Mouse (Mus musculus) kidney, adult 11 months (tissue): Measurements from ENCODE around the gene Sept10.

Experiments used
- DNase-seq: peaks from one replicate; pipeline ENCODE4 v3.0.0; 2022

Gene Sept10

DNA sequence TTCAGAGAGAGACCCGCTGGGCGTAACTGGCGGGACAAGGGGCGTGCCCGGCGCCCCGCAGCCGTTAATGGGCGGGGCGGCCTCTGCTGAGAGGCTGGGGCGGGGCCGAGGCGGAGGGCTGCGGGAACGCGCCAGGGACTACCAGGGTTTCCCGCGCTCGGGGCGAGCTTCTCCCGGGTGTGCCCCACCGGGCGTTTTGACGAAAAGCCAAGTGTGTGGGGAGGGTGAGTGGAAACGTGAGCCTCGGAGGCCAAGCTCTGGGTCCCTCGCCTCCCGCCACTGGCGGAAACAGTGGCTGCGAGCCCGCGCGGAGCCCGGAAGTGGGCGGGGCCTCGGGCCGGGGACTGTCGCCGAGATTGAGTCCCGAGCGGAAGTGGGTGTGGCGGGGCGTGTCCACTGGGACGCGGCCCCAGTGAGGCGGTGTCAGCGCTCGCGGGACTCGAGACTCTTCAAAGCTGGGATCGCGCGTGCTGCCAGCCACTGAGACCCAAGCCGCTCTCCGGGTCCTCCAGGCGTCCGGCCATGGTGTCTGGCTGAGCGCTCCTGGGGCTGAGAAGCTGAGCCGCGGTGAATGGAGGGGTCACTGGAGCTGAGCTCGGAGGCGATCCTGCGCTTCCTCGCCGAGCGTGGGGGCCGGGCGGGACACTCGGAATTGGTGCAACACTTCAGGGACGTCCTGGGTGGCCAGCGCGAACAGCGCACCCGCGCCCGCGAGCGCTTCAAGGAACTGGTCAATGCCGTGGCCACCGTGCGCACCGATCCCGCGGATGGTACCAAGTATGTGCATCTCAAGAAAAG, at the start of gene Sept10, which contains the start of gene Sowahc:
Gene Sept10 (minus strand): TSS at position 375 of the 798 bp plus-strand sequence.
Gene Sowahc (plus strand): TSS at position 481 of the 798 bp plus-strand sequence.
- DNase-seq, result peak; percentile 96

DNA sequence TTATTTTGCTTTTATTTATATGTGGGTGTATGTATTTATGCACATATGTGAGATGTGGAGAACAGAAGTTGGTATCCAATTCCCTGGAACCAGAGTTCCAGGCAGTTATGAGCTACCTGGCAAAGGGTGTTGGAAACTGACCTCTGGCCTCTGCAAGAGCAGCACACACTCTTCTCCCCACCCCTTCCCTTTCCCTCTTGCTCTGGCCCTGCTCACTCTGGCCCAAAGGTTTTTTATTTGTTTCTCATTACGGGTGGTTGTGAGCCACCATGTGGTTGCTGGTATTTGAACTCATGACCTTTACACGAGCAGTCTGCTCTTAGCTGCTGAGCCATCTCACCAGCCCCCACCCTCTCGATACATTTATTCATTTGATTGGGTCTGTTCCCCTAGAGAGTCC, 47.1 kb upstream of the Sept10 start:
- DNase-seq, result no peak

DNA sequence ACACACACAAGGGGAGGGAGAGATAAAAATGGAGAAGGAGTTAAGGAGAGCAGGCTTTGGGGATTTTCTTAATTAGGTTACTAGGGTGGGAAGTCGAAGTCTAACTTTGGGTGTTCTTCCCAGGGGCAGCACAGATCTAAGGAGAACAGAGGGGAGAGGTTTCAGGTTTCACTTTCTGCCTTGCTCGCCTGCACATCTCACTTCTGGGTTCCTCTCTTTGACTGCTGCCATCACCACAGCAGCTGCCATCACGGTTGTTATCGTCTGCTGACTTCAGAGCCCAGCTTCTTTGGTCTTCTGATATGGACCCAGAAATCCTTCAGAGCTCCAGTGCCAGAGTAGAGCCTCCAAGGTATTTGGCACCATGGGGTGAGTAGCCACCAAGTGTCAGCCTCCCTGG, 46.5 kb upstream of the Sept10 start:
- no peak for DNase-seq

DNA sequence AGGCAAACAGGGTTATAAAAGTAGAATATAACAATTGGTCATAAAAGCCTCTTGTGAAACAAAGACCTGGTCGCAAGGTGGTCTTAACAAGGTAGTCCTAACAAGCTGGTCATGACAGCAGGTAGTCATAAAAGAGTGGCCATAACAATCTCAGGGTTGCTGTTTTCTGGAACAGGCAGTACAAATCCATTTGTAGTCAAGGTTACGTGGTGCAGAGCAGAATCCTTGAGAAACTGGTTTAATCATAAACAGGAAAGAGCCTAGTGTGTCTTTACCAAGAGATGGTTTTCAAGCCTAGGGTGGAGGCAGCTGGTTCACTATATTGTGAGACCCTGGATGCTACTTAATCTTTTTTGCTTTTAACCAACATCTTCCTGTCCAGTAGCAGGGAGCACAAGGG, 45.6 kb upstream of the Sept10 start:
- no peak for DNase-seq

DNA sequence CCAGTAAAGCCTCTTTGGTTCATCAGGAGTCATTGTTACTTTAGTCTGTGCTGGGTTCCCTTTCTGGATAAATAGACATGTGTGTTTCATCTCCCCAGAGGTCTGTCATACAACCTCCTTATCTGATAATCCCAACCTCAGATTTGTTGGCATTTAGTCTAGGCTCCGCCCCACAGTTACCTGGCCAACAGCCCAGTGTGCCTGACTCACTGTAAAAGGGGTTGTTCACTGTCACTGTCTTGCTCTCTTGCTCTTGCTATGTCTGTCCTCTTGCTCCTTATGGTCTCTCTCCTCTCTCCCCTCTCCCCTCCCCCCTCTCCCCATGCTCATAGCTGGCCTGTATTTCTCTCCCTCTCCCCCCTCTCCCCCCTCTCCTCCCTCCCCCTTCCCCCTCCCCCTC, 44.5 kb upstream of the Sept10 start:
- no peak for DNase-seq

DNA sequence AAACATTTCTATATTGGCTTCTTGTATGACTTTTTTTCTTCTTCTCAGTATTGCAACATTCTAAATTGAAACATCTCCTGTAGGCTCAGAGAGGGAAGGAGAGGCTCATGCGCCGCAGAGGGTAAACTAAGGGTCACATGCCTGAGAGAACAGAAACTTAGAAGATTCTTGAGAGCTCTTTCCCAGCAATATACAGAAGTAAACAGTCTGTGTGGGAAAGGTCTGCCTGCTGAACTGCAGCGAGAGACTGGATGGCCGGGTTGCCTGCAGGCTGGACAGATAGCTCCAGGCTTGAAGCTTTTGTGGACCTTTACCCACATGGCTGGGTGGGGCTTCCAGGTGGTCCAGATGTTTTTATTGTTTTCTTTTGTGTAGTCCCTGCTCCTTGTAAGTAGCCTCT, 44.0 kb upstream of the Sept10 start:
- DNase-seq, result no peak

DNA sequence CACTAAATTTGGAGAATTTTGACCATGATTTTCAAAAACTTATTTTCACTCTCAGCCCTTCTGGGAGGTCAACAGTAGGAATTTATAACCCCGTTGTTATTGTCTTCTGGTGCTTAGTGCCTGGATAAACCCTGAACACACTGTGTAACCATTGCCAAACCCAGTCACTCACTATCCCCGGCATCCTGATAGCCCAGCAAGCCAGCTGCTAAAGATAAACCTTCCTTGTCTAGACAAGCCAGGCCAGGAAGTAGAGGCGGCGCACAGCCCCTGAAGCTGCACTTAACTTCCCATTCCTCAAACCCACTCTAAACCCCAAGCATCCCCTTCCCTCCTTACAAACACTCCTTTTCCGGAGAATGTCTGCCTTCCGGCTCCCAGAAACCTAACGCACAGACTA, 43.4 kb upstream of the Sept10 start:
- DNase-seq, result no peak

DNA sequence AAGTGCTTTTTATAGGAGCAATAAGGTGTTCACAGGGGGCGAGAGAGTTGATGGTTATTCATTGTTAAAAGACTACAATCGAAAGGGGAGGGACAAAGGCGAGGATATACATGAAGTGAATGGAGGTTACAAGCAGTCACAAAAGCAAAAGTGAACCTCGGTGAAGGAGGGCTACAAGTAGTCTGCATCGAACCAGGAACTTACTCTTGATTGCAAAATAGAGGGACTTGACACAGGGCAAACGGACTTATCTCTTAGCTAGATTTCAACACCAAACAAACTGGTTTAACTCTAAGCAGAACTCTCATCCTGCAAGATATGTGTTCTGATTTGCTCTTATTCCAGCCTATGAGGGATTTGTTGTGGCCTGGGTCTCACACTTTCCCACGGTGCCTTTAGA, 41.3 kb upstream of the Sept10 start:
- no peak for DNase-seq

DNA sequence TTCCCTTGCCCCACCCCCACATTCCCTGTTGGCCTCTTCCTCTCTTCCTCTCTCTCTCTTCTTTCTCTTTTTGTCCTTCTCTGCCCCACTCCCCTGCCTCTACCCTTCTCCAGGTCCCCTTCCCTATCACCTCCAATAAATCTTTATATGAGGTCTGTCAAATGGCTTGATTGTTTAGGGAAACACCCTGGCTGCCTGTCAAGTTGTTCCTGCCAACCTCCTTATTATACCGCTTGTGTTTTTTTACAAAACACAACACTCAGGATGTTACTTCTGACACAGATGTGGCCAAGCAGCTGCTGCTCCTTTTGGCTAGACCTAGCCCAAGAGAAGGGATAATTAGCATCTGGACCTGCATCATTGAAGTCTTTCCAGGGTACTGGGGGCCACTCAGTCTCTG, 40.4 kb upstream of the Sept10 start:
- DNase-seq, result no peak

DNA sequence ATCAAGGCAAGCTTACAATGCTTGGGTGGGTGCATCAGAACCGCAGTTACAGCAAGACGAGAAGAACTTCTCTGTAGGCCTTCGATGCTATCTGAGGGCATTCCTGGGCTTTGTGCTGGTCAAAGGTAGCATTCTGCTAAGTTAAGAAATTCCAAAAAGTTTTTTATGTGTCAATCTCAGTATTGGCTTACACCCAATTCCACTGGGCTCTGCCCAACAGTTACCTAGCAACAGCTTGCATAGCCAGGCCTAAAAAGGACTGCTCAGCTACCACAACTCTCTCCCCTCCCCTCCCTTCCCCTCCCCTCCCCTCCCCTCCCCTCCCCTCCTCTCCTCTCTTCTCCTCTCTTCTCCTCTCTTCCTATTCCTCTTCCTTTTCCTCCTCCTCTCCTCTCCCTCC, 40.0 kb upstream of the Sept10 start:
- DNase-seq, result no peak

DNA sequence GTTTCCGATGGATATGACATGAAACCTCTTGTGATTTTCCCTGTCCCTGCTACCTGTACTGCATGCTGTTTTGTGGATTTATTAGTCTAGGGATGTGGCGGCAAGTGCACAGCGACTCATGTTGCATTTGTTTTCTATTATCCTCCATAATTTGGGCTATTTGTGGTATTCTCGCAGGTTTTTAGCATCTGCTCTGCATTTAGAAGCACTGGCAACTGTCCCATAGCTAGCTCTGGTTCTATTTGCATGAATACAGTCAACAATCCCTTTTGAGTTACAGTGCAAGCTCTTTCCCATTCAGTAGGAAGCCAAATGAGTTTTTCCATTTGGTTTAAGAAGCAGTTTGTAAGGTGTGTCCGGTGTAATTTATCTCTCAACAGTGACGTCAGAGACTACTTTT, 37.9 kb upstream of the Sept10 start:
- no peak for DNase-seq

DNA sequence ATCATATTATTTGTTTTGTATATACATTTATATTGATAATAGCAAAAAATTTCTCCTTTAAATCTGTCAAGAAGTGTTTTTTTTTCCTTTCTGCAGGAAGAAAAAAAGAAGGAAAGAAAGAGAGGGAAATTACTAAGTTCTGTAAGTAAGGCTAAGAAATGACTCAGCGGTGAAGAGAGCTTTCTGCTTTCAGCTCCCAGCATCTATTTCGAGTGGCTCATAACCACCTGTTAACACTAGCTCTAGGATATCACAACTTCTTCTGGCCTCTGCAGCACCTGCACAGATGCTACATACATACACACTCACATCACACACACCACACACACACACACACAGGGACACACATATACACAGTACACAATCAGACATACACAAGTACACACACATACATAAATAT, 34.9 kb upstream of the Sept10 start:
- DNase-seq, result no peak

DNA sequence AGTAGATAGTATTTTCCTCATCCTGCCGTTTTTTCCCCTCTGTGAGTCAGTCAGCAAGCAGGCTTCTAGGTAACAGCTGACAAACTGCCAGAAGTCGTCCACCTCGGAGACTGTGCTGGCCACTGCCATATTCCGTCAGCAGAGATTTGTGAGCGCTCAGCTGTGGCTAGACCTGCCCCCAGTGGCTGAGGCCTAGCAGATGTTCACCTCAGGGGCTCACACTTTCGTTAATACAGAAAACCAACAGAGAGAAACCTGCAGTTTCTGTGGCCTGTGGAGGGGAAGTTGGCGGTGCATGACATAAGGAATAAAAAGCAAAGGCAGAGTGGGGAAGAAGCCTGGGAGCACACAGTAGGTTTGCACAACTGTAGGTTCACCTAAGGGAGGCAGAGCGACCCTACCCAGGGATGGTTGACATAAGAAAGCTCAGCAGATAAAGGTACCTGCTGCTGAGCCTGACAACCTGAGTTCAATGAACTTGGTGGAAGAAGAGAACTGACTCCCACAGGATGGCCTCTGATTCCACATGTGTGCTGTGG, 32.0 kb upstream of the Sept10 start:
- DNase-seq, result no peak

DNA sequence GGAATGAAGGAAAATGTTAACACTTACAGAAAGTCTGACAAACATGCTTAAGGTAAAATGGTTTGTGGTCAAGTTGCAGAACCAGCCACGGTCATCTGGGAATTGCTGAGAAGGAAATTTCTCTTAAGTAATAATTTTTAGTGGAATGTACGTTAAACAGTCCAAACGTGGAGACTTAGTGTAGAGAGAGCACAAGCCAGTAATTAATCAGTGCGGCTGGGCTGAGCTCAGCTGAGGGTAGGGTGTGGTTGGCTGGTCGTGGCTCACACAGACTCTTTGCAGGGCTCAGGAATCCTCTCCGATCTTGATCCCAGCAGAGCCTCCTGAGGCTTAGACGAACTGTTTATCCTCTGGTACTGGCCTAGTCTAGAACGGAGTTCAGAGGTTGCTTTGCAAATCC, 30.7 kb upstream of the Sept10 start:
- DNase-seq, result no peak

DNA sequence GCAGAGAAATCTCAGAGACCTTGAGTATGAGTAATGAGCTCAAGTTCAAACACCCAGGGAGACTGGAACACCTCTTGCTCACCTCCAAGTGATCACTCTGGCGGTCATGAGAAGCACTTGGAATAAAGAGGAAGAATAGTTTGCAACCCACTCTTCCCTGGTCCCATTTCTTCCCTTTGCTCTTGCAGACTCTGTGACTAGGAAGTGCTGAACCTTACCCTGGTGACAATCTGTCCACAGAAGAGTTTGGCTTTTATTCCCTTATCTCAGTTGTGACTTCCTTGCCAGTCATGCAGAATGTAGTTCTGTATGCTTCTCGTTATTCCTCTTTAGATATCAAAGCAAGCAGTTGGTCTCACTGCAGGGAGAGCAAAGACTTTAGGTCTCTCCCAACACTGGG, 30.3 kb upstream of the Sept10 start:
- DNase-seq, result no peak

DNA sequence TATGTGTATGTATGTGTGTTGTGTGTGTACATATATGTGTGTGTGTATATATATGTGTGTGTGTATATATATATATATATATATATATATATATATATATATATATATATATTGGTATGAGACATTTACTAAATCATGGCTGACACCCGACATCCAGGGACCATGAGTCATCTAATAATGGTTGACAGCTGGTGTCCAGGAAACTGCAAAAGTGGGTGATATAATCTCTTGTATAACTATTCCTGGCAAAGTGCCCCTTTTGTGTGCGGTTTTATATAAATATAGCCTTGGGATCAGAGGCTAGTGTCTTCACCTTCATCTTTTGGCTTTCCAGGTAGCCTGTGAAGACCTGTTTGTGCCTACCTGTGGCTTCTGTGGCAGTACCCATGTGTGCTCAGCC, 29.0 kb upstream of the Sept10 start:
- DNase-seq, result no peak

DNA sequence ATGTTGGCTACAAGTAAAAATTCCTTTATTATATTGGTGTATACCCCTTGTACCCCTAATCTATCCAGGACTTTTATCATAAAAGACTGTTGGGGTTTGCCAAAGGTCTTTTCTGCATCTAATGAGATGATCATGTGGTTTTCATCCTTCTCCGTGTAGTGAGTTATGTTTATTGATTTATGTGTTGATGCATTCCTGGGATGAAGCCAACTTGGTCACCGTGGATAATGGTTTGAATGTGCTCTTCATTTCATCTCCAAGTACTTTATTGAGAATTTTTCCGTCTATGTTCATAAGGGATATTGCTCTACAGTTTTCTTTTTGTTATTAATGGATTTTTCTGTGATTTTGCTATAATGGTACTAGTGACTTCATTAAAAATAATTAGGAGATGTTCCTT, 27.9 kb upstream of the Sept10 start:
- DNase-seq, result no peak

DNA sequence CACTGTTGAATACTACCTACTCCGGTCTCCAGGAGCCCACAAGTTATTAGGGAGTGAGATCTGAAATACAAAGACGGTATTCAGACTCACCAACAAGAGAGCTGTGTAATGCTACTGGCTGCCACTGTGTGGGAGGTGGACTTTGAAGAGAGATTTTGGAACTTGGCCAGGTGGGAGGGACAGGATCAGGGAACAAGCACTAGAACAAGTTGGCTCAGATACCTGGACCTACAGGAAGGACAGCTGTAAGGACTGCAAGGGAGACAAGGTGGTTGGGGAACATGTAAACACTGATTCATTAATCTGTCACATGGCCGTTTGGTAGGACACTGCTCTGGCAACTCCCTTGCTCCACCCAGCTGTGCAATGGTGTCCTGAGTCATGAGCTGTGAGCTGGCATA, 19.5 kb upstream of the Sept10 start:
- peak; percentile 72 for DNase-seq

DNA sequence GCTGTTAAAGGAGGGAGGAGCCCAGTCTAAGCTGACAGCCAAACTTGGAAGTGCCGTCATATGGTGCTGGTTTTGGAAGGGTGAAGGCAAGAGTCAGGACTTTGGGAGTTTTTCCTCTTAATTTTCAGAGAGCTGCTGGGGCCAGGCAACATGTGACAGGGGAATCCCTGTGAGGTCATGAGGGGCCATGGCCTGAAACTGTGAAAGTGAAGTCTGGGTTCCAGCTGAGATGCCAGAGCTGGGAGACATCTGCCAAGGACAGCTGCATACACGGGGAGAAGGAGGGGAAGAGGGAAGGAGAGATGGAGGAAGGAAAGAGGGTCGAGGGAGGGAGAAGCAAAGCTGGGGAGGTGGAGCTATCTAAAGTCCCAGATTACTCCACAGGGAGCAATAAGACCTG, 16.1 kb upstream of the Sept10 start:
- DNase-seq, result no peak

DNA sequence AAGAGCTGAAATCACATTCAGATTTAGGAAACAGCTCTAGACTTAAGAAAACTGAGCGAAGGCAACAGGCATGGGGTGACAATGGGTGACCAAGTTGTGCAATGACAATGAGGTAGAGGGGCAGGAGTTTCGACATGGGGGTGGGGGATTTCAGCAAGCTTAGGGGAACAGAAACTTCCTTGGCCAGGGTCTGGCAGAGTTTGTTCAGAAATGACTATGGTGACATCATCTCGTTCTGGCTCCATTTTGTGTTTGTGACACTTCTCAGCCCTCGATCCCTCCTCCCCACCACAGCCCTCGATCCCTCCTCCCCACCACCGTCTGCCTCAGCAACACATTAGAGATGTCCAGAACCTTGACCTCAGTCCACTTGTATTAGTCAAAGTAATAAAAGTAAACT, 14.8 kb upstream of the Sept10 start:
- no peak for DNase-seq

DNA sequence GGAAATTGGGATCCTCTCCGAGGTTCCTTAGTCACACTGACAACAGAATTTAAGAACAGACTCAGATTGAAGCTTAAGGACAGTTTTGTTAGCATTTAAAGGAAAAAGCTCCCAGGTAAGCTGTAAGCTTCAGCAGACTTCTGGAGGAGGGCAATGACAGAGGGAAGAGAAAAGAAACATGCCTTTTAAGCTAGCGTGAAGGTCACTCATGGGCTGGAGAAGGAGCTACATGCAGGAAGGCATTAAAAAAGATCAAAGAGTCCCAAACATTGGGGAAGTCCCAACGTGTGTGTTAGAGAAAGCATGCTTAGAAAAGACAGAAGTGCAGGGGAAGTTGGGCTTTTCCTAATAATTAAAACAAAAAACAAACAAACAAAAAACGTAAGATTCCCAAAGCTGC, 14.2 kb upstream of the Sept10 start:
- DNase-seq, result no peak

DNA sequence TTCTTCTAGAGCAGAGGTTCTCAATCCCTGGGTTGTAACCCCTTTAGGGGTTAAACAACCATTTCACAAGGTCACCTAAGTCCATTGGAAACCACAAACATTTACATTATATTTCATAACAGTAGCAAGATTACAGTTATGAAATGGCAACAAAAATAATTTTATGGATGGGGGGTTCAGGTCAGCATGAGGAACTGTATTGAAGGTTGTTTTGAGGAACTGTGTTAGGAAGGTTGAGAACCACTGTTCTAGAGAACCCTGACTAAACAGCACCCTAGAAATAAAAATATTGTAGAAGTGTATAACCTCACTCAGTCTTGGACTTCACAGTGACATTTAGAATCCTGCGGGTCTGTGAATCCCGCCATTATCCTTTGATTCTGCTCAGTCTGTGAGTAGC, 13.6 kb upstream of the Sept10 start:
- no peak for DNase-seq

DNA sequence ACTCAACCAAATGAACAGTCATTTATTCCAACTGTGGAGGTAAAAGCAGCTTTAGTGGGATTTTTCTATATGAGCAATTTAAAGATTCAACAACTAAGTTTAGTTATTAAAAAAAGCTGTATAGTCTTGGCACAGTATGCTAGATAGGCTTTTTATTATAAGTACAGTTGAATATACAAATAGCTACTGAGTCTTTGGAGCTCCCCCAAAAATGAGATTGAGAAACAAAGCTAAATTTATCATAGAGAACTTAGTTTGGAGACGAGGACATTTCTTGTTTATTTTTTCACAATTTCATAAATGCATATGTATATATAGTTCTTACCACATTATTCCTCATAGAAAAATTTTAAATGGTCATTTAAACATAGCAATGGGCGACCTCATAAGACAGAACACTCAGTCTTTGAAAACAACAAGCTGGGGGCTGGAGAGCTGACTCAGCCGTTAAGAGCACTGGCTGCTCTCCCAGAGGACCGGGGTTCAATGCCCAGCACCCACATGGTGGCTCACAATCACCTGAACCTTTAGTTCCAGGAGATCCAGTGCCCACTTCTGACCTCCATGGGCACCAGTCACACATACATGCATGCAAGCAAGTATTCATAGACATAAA, 7.7 kb upstream of the Sept10 start:
- no peak for DNase-seq

DNA sequence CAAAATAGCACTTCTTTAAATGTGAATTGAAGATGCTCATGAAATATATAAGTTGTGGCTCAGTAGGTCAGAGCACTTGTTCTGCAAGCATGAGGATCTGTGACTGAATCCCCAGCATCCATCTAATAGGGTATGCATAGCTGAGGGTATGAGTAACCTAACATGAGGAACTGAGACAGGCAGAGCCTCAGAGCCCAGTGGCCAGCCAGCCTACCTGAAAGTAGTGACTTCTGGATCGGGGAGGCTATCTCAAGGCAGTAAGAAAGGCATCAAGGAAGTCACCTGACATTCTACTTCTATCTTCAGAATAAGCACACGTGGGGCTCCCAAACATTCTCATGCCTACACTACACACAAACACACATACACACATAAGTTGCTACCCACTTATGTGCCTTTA, 3.5 kb upstream of the Sept10 start:
- no peak for DNase-seq

DNA sequence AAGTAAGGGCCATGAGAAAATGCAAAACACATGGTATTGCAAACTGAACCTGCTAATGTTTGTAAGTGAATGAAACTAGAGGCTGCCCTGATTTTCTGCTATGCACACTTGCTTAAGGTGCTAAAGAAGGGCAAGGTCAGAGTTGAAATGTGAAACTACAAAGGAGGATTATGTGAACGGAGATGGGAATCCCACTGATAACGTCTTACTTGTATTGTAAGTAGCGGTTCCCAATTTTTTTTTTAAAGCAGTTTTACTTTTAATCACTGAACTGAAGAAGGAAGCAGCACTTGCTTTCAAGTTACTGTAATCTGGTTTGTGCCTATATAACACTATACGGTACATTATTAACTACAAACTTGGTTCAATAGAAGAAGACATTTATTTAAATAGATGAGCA, 2.2 kb upstream of the Sept10 start:
- no peak for DNase-seq
